Mouse (Mus musculus) hindbrain, embryonic 14.5 days (tissue): ENCODE data around the gene Zbtb20. TPM values are rescaled to one million over a fixed set of nuclear protein-coding genes. Genes with fewer than 3 reads are reported as not detected.

Source experiments
- ATAC-seq: fragments of 200-750 bp; cut with Nextera tagmentation; 2 replicates; pipeline ENCODE4 v1.8.0; 2017; ENCODE audit warnings: moderate number of reproducible peaks, mild to moderate bottlenecking, moderate TSS enrichment, moderate library complexity; ENCODE audit not compliant: low FRiP score
- DNase-seq: peaks from one replicate; pipeline ENCODE4 v3.0.0-alpha.2; 2015; ENCODE audit warnings: low spot score
- H3K27ac ChIP-seq: fragments of 300-500 bp; sonication (generic); 2 replicates; pipeline ENCODE4 v1.5.1; 2014; ENCODE audit warnings: mild to moderate bottlenecking, moderate library complexity
- H3K27me3 ChIP-seq: fragments of 300-500 bp; sonication (generic); 2 replicates; pipeline ENCODE4 v1.6.1; 2014; ENCODE audit warnings: mild to moderate bottlenecking, low read length, mixed read lengths; ENCODE audit not compliant: control insufficient read depth, insufficient read depth
- H3K36me3 ChIP-seq: fragments of 300-500 bp; sonication (generic); replicated peaks from 2 replicates; pipeline ENCODE4 v1.6.1; 2014; ENCODE audit not compliant: control insufficient read depth, insufficient read depth
- H3K4me1 ChIP-seq: fragments of 300-500 bp; sonication (generic); replicated peaks from 2 replicates; pipeline ENCODE4 v1.6.1; 2014; ENCODE audit warnings: antibody characterized with exemption, low read length, mixed read lengths; ENCODE audit not compliant: control insufficient read depth, insufficient read depth
- H3K4me2 ChIP-seq: fragments of 300-500 bp; sonication (generic); replicated peaks from 2 replicates; pipeline ENCODE4 v1.6.1; 2014; ENCODE audit warnings: mild to moderate bottlenecking, moderate library complexity
- H3K4me3 ChIP-seq: fragments of 300-500 bp; sonication (generic); replicated peaks from 2 replicates; pipeline ENCODE4 v1.5.1; 2014; ENCODE audit warnings: mild to moderate bottlenecking, low read length
- H3K9ac ChIP-seq: fragments of 300-500 bp; sonication (generic); 2 replicates; pipeline ENCODE4 v1.6.1; 2014
- H3K9me3 ChIP-seq: fragments of 300-500 bp; sonication (generic); 2 replicates; pipeline ENCODE4 v1.6.1; 2016; ENCODE audit warnings: low read length; ENCODE audit not compliant: control insufficient read depth
- WGBS: fragments of 180-500 bp; shearing (Covaris S2); extraction: QIAGEN DNeasy Blood & Tissue Kit; methylation state at CpG from one replicate; pipeline ENCODE4 v1.1.7; 2014; 5-methylcytosine and 5-hydroxymethylcytosine counted together
- polyA plus RNA-seq: library from polyadenylated mRNA; unstranded; fragments of >200 nt; fragmentation: Nextera tagmentation; extraction: Ambion mirVana; gene quantifications from 2 replicates; pipeline ENCODE4 v1.2.1, GENCODE M21; 2014

The Zbtb20 gene
- polyA plus RNA-seq, 1 experiment from 2014 or later: 49.7 TPM

- DNase-seq (no peak), ATAC-seq (no peak)
- no peaks in the 10 kb centered on the region for H3K36me3 ChIP-seq
- H3K9ac ChIP-seq: no peak overlapping the region
- no peaks in the 10 kb centered on the region for H3K27me3 ChIP-seq
- H3K4me1 ChIP-seq: no peaks in the 10 kb centered on the region
- no peak overlapping the region for H3K27ac ChIP-seq
- WGBS: 88% methylated on average over 3 of the region's 3 CpGs
- no peak overlapping the region for H3K4me3 ChIP-seq
- no peaks in the 10 kb centered on the region for H3K9me3 ChIP-seq
- no peak overlapping the region for H3K4me2 ChIP-seq
These were observed 522.1 kb downstream of the Zbtb20 start for GRCm38 (mm10) chr16:43397629-43398323.

GRCm38 (mm10) chr16:43399428-43399827 is 523.7 kb downstream of the Zbtb20 start:
- Histone ChIP-seq H3K9me3 (no peaks in the 10 kb centered on the region), H3K27ac (no peak overlapping the region), H3K36me3 (no peaks in the 10 kb centered on the region), H3K4me2 (no peak overlapping the region), H3K9ac (no peak overlapping the region), H3K4me1 (no peaks in the 10 kb centered on the region), H3K4me3 (no peak overlapping the region), H3K27me3 (no peaks in the 10 kb centered on the region)
- ATAC-seq (no peak), DNase-seq (no peak)

GRCm38 (mm10) chr16:43400046-43400445 is 524.4 kb downstream of the Zbtb20 start:
- no peak for DNase-seq
- H3K4me2 ChIP-seq: no peak overlapping the region
- H3K9me3 ChIP-seq: no peaks in the 10 kb centered on the region
- no peaks in the 10 kb centered on the region for H3K27me3 ChIP-seq
- no peak overlapping the region for H3K27ac ChIP-seq
- no peaks in the 10 kb centered on the region for H3K4me1 ChIP-seq
- no peak for ATAC-seq
- H3K9ac ChIP-seq: no peak overlapping the region
- H3K36me3 ChIP-seq: no peaks in the 10 kb centered on the region
- H3K4me3 ChIP-seq: no peak overlapping the region

- WGBS: 85% methylated on average over 2 of the region's 2 CpGs
- DNase-seq (no peak), ATAC-seq (no peak)
- Histone ChIP-seq H3K36me3 (no peaks in the 10 kb centered on the region), H3K27me3 (no peaks in the 10 kb centered on the region), H3K4me1 (no peaks in the 10 kb centered on the region), H3K27ac (no peak overlapping the region), H3K9ac (no peak overlapping the region), H3K4me3 (no peak overlapping the region), H3K9me3 (no peaks in the 10 kb centered on the region), H3K4me2 (no peak overlapping the region)
These were observed 525.3 kb downstream of the Zbtb20 start for GRCm38 (mm10) chr16:43400949-43401348.

- ATAC-seq: no peak
- 0 out of 2 replicates have a peak, but pooled peaks cover 4% of the 10 kb centered on the region for H3K4me1 ChIP-seq
- no peaks in the 10 kb centered on the region for H3K9me3 ChIP-seq
- H3K27ac ChIP-seq: no peak overlapping the region
- no peak overlapping the region for H3K4me2 ChIP-seq
- no peaks in the 10 kb centered on the region for H3K27me3 ChIP-seq
- no peak for DNase-seq
- no peak overlapping the region for H3K9ac ChIP-seq
- H3K36me3 ChIP-seq: no peaks in the 10 kb centered on the region
- 91% methylated on average over 4 of the region's 4 CpGs for WGBS
- H3K4me3 ChIP-seq: no peak overlapping the region
These were observed 527.2 kb downstream of the Zbtb20 start for GRCm38 (mm10) chr16:43402888-43403287.

- no peaks in the 10 kb centered on the region for H3K27me3 ChIP-seq
These were observed 529.4 kb downstream of the Zbtb20 start for GRCm38 (mm10) chr16:43405089-43405488.

GRCm38 (mm10) chr16:43407594-43408142 is 532.0 kb downstream of the Zbtb20 start:
- Histone ChIP-seq H3K9me3 (no peaks in the 10 kb centered on the region), H3K27me3 (no peaks in the 10 kb centered on the region), H3K36me3 (no peaks in the 10 kb centered on the region), H3K4me2 (no peak overlapping the region), H3K4me3 (no peak overlapping the region), H3K27ac (no peak overlapping the region), H3K4me1 (peaks cover 11% of the 10 kb centered on the region; the same call in 1 of the 2 replicates), H3K9ac (no peak overlapping the region)
- 71% methylated on average over 2 of the region's 2 CpGs for WGBS
- no peak for DNase-seq
- ATAC-seq: no peak

More at GRCm38 (mm10) chr16:43405089-43405488, 529.4 kb downstream of the Zbtb20 start:
- DNase-seq (no peak), ATAC-seq (no peak)
- H3K9me3 ChIP-seq: no peaks in the 10 kb centered on the region
- no peak overlapping the region for H3K9ac ChIP-seq
- no peak overlapping the region for H3K4me2 ChIP-seq
- H3K4me1 ChIP-seq: peaks cover 11% of the 10 kb centered on the region; the same call in 1 of the 2 replicates
- no peaks in the 10 kb centered on the region for H3K36me3 ChIP-seq
- H3K27ac ChIP-seq: no peak overlapping the region
- WGBS: 89% methylated on average over 3 of the region's 3 CpGs
- no peak overlapping the region for H3K4me3 ChIP-seq

- no peak for DNase-seq
- no peak for ATAC-seq
- no peaks in the 10 kb centered on the region for H3K27me3 ChIP-seq
- no peak overlapping the region for H3K4me2 ChIP-seq
- no peak overlapping the region for H3K9ac ChIP-seq
- H3K36me3 ChIP-seq: no peaks in the 10 kb centered on the region
- H3K27ac ChIP-seq: no peak overlapping the region
- peaks cover 11% of the 10 kb centered on the region; the same call in 1 of the 2 replicates for H3K4me1 ChIP-seq
- no peaks in the 10 kb centered on the region for H3K9me3 ChIP-seq
- H3K4me3 ChIP-seq: no peak overlapping the region
- 82% methylated on average over 5 of the region's 5 CpGs for WGBS
These were observed 532.9 kb downstream of the Zbtb20 start for GRCm38 (mm10) chr16:43408622-43409021.

- no peaks in the 10 kb centered on the region for H3K27me3 ChIP-seq
- ATAC-seq (no peak), DNase-seq (no peak)
- no peak overlapping the region for H3K4me3 ChIP-seq
- no peak overlapping the region for H3K9ac ChIP-seq
- no peaks in the 10 kb centered on the region for H3K36me3 ChIP-seq
- no peak overlapping the region for H3K27ac ChIP-seq
- 87% methylated on average over 4 of the region's 4 CpGs for WGBS
- H3K4me2 ChIP-seq: no peak overlapping the region
- H3K4me1 ChIP-seq: peaks cover 11% of the 10 kb centered on the region; the same call in 1 of the 2 replicates
- no peaks in the 10 kb centered on the region for H3K9me3 ChIP-seq
These were observed 533.6 kb downstream of the Zbtb20 start for GRCm38 (mm10) chr16:43409108-43409909.
